Comparison of ENCODE assay signal across 8 mouse cellular contexts in the genomic region with DNA sequence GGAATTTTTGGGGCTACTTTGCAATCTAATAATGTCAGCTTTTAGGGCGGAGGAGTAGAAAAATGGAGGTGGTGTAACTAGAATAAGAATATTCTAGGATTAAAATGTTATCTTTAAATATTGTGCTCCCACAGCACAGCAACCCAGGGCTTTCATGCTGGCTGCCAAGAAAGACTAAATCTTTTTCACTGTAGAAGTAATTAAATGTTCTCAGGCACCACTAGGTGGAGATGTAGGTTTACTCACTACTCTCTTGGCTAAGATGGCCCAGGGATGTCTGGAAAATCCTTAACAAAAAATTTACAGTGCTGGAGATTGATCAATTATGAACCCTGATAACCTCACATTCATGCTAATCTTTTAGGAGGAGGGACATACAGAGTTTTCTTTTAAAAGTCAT.
DNase-seq lines count a peak whose midpoint lies in the region; ATAC-seq and TF ChIP-seq lines count a peak whose summit lies in the region.

No protein-coding gene starts in this region.

- no peak overlapping the region for H3K27ac ChIP-seq in lung, embryonic 14.5 days (ENCODE audit: low read depth)
- 0 out of 2 replicates have a peak overlapping the region, but pooled peaks have one; percentile 47 for H3K27ac ChIP-seq in hindbrain, embryonic 11.5 days (ENCODE audit: low read depth, low read length)
- H3K27ac ChIP-seq in neural tube, embryonic 14.5 days (ENCODE audit: low read depth, low read length) = no peak overlapping the region

- no peaks in the 10 kb centered on the region for H3K9me3 ChIP-seq in lung, embryonic 14.5 days (ENCODE audit: low read depth, low read length)
- no peaks in the 10 kb centered on the region for H3K9me3 ChIP-seq in hindbrain, embryonic 11.5 days (ENCODE audit: control insufficient read depth, low read length)
- no peaks in the 10 kb centered on the region for H3K9me3 ChIP-seq in neural tube, embryonic 14.5 days (ENCODE audit: control insufficient read depth, low read length)

- no peak for ATAC-seq in lung, embryonic 14.5 days (ENCODE audit: insufficient read depth)
- ATAC-seq in hindbrain, embryonic 11.5 days (ENCODE audit: low FRiP score) = peak; percentile 65
- ATAC-seq in neural tube, embryonic 14.5 days (ENCODE audit: low read depth) = peak; percentile 66
- no peak for ATAC-seq in monocyte, adult 5-6 weeks (replicated peaks; ENCODE audit: insufficient number of reproducible peaks, low FRiP score, low TSS enrichment, poor library complexity, severe bottlenecking)

- no peak overlapping the region for H3K4me3 ChIP-seq in lung, embryonic 14.5 days (ENCODE audit: low read depth, low read length)
- H3K4me3 ChIP-seq in hindbrain, embryonic 11.5 days (ENCODE audit: low read depth, low read length) = no peak overlapping the region
- no peak overlapping the region for H3K4me3 ChIP-seq in neural tube, embryonic 14.5 days (ENCODE audit: low read depth, low read length)

- WGBS in lung, embryonic 14.5 days = 38% methylated on average over 1 of the region's 1 CpGs
- 48% methylated on average over 1 of the region's 1 CpGs for WGBS in hindbrain, embryonic 11.5 days
- WGBS in neural tube, embryonic 14.5 days = 43% methylated on average over 1 of the region's 1 CpGs

- DNase-seq in cerebellum, postnatal 14 days = peak; percentile 19 to 58
- no peak for DNase-seq in cerebellum, postnatal 25 days
- peak; percentile 89 for DNase-seq in lung, embryonic 14.5 days
- no peak for DNase-seq in lung, adult 18-20 months
- DNase-seq in hindbrain, embryonic 11.5 days (ENCODE audit: low spot score) = peak; percentile 68
- no peak for DNase-seq in gastrocnemius, postnatal 36 days

- H3K27me3 ChIP-seq in lung, embryonic 14.5 days (ENCODE audit: insufficient read depth, low read length) = no peaks in the 10 kb centered on the region
- no peaks in the 10 kb centered on the region for H3K27me3 ChIP-seq in hindbrain, embryonic 11.5 days (ENCODE audit: control insufficient read depth, insufficient read depth, low read length)
- no peaks in the 10 kb centered on the region for H3K27me3 ChIP-seq in neural tube, embryonic 14.5 days (ENCODE audit: control insufficient read depth, insufficient read depth, low read length)

- no peak overlapping the region for H3K4me2 ChIP-seq in lung, embryonic 14.5 days
- H3K4me2 ChIP-seq in hindbrain, embryonic 11.5 days (replicated peaks; ENCODE audit: low read depth, low read length) = no peak overlapping the region
- no peak overlapping the region for H3K4me2 ChIP-seq in neural tube, embryonic 14.5 days (ENCODE audit: low read depth, low read length)

- intact Hi-C loops in gastrocnemius, postnatal 36 days (cut with DNase I) = no loop called here

- TF ChIP-seq CTCF in lung, embryonic 14.5 days (IDR thresholded peaks at IDR 0.05; ENCODE audit: low read depth) = peak; percentile 65

- H3K9ac ChIP-seq in lung, embryonic 14.5 days = no peak overlapping the region
- H3K9ac ChIP-seq in hindbrain, embryonic 11.5 days (ENCODE audit: low read depth, low read length) = no peak overlapping the region
- H3K9ac ChIP-seq in neural tube, embryonic 14.5 days (replicated peaks; ENCODE audit: low read depth, low read length) = no peak overlapping the region

- H3K36me3 ChIP-seq in lung, embryonic 14.5 days (ENCODE audit: insufficient read depth) = no peaks in the 10 kb centered on the region
- no peaks in the 10 kb centered on the region for H3K36me3 ChIP-seq in hindbrain, embryonic 11.5 days (ENCODE audit: control insufficient read depth, insufficient read depth, low read length)
- H3K36me3 ChIP-seq in neural tube, embryonic 14.5 days (ENCODE audit: control insufficient read depth, insufficient read depth, low read length) = no peaks in the 10 kb centered on the region

- H3K4me1 ChIP-seq in lung, embryonic 14.5 days (ENCODE audit: insufficient read depth) = 0 out of 2 replicates have a peak, but pooled peaks cover 3% of the 10 kb centered on the region
- H3K4me1 ChIP-seq in hindbrain, embryonic 11.5 days (replicated peaks; ENCODE audit: control insufficient read depth, insufficient read depth, low read length) = no peaks in the 10 kb centered on the region; the same call in 1 of the 2 replicates
- H3K4me1 ChIP-seq in neural tube, embryonic 14.5 days (ENCODE audit: control insufficient read depth, insufficient read depth, low read length) = peaks cover 4% of the 10 kb centered on the region; the same call in 1 of the 2 replicates

Comparison
In these comparisons a context has a peak if more than half of its experiments do, and no peak if none do; other contexts are left out.
1. DNase-seq: peak in cerebellum, postnatal 14 days (2 of 2), lung, embryonic 14.5 days (single experiment) and hindbrain, embryonic 11.5 days (single experiment); none in cerebellum, postnatal 25 days (0 of 2), lung, adult 18-20 months (0 of 2) and gastrocnemius, postnatal 36 days (0 of 2).
2. ATAC-seq: peak in hindbrain, embryonic 11.5 days (single experiment) and neural tube, embryonic 14.5 days (single experiment); none in lung, embryonic 14.5 days (single experiment) and monocyte, adult 5-6 weeks (single experiment).